Mouse (Mus musculus) small intestine, adult 2 months (tissue): ENCODE measurements around the gene Tgm1.

Experiments
- CTCF ChIP-seq: fragments of 200-500 bp; IDR thresholded peaks from 2 replicates; pipeline ENCODE4 v1.5.1; 2012; ENCODE audit warnings: low read depth, mild to moderate bottlenecking, control low read depth, inconsistent platforms, low read length, moderate library complexity, mixed read lengths; ENCODE audit not compliant: insufficient replicate concordance, insufficient read length; ENCODE audit errors: extremely low read depth
- POLR2A ChIP-seq: fragments of 200-500 bp; IDR thresholded peaks from 2 replicates; pipeline ENCODE4 v1.6.1; 2012; ENCODE audit warnings: low read depth, mild to moderate bottlenecking, control low read depth, inconsistent platforms, low read length, moderate library complexity

- TF ChIP-seq POLR2A (no peak), CTCF (no peak)
Measured at GRCm38 (mm10) chr14:55716884-55717283, 3.2 kb upstream of the Tgm1 start.
